Mouse (Mus musculus) MN1 (cell line): ENCODE measurements around the gene Tomm40.

Experiments
- DNase-seq: peaks from one replicate; pipeline ENCODE4 v3.0.0-alpha.2; 2016; ENCODE audit warnings: low spot score

Gene Tomm40

DNA sequence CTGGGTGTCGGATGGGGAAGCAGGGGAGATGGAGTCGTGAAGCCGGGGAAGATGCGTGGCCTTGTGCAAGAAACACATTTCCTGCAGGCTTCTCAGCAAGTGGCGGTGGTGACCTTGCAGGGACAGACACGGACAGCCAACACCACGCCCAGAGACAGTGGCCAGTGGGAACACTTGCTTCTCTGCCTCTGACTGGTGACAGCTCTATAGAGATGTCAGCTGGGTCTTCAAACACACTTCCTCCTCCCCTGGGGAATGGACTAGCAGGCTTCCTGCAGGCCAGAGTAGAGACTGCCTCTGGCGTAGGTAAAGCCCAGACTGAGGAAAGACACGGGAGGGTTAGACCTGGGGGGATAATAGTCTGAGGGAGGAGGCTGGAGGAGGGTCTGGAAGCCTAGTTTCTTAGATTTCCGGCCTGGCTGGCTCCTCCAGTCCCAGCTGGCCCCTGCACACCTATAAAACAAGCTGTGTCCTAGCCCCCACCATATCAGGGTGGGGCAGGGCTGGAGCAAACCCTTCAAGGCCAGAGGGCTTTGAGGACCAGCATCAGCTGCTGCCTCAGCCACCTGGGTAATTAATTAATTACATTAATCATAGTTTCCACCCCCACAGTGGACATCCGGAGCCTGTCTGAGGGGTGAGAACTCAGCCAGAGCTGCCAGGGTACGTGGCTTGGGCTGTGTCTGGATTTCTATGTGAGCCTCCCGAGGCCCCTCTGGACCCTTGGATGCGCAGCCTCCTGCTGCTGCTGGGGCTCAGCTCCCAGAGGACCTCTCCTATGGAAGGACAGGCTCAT, 29.6 kb upstream of the Tomm40 start:
- DNase-seq, result peak; percentile 24

DNA sequence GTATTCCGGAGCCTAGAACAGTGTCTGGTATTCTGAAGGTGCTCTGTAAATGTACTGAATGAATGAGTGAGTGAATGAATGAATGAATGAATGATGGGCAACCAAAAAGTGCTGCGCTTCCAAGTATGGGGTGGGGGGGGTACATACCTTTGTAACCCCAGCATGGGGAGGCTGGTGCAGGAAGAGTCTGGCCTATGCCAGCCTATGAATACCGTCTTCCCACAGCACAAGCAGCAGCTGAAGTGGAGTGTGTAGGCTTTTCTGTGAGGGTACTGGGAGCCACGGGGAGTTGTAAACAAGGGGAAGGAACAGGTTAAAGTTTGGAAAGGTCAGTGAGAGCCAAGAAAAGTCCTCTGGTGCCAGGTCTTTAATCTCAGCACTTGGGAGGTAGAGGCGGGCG, 28.6 kb upstream of the Tomm40 start:
- no peak for DNase-seq

DNA sequence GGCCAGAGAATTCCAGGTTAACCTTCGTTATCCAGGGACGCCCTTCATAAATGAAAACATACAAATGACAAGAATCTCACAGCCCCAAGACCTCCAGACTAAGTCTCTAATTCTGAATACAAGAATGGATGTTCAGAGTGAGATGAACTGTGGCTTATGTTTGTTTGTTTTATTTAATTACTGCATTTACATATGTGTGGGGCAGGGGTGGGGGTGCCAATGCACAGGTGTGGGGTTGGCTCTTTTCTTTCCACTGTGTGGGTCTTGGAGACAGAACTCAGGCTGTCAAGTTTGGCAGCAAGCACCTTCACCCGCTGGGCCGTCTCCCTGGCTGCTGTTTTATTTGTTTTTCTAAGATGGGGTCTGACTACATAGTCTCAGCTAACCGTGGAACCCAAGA, 27.2 kb upstream of the Tomm40 start:
- DNase-seq, result no peak

DNA sequence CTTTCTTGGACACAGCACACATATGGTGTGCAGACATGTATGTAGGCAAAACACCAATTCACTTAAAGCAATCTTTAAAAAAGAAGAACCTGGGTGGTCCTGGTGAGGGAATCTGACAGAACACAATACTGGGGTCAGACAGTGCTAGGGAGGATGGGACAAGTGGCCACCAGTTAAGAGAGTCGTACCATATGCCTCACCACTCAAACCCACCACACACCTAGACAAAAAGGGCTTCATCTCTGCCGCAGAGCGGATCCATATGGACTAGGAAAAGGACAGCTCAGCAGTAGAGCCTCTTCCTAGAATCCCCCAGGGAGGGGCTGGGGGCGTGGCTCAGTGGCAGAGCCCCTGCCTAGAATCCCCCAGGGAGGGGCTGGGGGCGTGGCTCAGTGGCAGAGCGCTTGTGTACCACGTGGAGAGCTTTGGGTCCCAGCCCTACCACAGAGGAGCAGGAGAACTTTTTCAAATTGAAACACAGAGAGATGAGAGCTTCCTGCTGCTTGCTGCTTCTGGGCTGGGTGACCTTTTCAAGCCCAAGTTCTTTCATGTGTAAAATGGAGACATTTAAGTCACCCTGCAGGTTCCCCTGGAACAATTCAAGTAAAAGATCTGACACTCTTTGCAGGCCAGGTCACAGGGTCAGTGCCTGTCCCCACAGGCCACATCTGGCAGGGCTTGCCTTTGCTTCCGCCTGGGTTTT, 26.2 kb upstream of the Tomm40 start:
- DNase-seq, result no peak

DNA sequence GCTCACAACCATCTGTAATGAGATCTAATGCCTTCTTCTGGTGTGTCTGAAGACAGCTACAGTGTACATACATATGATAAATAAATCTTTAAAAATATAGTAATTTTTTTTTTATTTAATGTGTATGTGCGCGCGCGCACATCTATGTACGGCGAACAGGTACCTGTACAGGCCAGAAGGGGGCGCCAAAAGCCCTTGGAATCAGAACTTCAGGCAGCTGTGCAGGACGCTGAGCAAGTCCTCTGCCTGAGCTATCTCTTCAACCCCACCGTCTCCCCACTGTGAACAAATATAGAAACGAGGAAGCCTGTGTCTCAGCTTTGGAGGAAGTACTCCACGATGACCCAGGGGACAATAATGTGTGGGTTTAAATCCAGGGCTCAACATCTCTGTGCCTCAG, 25.0 kb upstream of the Tomm40 start:
- no peak for DNase-seq

DNA sequence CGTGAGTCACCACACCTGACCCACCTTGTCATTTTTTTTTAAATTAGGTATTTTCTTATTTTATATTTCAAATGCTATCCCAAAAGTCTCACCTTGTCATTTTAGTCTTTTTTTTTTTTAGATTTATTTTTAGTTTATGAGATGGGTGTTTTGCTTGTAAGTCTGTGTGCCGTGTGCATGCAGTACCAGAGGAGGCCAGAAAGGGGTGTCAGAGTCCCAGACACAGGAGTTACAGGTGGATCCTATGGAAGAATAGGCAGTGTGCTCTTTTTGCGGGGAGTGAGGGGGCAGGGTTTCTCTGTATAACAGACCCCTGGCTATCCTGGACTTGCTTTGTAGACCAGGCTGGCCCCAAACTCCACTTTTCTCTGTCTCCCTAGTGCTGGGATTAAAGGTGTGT, 23.5 kb upstream of the Tomm40 start:
- no peak for DNase-seq

DNA sequence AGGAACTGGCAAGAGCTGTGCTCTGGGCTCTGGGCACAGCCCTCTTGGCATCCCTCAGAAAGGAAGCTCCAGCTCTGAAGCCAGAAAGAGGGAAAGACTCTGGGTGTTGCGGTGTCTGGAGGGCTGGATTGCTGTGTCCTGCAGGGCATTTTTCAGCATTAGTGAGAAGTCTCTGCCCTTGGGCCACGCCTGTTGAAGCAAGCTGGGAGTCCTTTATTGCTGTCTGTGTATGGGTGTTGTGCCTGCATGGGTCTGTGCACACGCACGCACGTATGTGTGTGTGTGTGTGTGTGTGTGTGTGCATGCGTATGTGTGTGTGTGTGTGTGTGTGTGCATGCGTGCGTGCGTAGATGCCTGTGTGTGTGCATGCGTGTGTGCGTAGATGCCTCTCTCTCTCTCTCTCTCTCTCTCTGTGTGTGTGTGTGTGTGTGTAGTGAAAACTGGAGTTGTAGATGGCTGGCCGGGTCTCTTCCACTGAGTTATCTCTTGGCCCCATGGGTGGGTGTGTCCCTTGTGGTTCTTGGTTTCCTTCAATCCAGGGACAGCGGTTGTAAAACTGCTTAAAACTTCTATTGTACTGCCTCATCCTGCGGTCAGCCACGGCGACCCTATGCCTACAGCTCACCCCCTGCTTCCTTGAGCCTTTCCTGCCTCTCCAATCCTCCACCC, 21.3 kb upstream of the Tomm40 start:
- DNase-seq, result no peak

DNA sequence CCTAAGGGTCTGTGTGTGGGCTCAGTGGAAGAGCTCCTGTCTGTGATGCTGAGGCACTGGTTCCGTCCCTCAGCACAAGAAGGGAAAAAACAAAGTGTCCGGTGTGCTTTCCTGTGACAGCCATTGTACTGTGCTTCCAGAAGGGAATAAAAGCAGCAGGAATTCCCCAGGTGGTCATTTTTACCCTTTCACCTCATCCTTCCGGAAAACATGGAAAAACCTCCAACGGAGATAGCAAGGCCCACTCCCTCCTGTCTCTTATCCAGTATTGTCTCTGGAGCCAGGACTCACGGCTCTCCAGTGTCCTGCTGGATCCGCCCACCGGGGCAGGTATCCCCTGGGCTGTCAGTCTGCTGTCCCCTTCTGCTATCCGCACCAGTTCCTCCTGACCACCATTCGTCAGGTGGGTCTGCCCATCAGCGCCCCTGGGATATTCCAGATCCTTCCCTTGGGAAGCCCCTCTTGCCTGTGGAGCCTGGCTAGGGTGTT, 19.0 kb upstream of the Tomm40 start:
- DNase-seq, result no peak

DNA sequence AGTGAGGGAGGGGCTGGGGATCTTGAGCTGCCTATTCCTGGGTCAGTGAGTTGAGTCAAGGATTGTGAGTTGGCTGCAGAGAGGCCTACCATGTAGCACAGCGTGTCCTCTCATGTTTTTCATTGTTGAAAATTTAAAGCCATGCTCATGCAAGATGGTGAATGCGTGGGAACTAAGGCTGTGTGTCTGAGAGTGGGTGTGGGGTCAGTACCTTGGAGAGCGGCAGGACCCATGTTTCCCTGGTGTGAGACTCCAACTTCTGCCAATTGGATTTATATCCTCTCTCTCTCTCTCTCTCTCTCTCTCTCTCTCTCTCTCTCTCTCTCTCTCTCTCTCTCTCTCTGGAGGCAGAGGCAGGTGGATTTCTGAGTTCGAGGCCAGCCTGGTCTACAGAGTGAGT, 11.3 kb upstream of the Tomm40 start:
- no peak for DNase-seq

DNA sequence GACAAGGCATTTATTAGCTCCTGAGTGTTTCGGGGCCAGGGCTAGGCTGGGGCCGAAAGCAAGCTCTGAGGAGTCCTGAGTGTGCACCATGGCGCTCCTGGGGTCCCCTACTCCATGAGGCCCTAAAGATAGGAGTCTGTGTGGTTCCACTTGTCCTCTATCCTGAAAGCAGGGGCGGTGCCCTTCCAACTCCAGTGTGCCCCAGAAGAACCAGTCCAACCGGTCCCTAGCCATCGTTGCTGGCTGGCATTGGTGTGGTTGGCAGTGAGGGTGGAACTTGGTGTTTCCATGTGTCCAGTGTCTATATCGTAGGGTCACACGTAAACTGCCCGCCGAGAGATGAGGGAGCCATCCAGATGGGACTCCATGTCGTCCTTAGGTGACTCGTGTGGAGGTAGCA, 8.9 kb upstream of the Tomm40 start:
- no peak for DNase-seq

DNA sequence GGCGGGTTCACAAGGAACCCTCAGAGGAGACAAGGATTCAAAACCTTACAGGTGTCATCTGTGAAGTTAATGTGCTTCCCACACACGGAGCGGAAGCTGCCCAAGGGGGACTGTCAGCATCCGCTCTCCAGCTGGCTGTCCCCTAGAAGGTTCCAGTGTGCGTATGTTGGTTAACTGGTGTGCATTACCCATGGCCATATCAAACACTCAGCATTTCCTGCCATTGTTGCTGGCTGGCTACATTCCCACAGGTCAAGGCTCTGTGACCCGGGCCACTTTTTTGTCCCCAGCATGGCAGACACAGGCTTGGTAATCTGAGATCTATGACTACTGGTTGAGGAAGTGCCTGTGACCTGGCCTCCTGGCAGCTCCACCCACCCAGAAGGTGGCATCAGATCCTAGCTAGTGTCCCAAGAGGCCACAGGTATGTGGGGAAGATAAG, 7.5 kb upstream of the Tomm40 start:
- no peak for DNase-seq

DNA sequence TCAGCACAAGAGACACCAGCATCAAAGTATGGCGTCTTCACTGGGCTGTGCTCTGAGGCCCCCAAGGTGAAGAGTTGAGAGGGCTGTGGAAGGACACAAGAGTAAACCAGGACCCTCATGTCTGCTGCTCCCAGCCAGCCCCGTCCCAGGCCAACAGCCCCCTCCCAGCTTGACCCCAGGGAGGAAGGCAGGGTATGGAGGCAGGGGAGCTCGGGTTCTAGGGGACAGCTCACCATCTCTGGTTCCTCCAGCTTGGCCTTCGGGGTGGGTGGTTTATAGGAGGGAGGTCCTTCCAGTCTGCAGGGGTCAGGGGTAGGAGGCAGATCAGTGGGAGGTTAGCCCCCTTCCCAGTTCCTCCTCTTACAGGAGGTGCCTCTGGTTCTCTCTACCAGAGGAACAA, 4.0 kb upstream of the Tomm40 start:
- no peak for DNase-seq

DNA sequence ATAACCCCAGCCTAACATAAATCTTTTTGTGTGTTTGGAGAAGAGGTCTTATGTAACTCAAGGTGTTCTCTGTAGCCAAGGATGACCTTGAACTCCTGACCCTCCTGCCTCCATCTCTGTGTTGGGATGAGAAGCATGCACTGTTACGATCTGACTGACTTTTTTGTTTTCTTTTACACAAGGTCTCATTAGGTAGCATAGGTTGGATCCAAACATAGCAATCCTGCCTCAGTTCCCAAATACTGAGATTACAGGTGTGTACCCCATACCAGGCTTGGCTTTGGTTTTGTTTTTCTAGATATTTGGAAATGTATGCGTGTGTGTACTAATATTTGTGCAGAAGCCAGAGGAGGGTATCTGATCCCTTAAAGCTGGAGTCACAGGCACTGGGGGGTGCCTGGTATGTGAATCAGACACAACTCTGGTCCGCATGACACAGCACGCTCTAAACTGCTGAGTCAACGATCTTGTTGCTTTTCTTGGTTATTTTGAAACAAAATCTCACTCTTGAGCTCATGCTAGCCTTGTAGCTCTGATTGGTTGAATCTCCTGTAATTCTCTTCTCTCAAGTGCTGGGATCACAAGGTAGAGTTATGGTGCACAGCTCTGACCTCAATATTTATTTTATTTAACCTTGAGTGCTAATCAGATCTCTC, 3.2 kb upstream of the Tomm40 start:
- DNase-seq, result no peak

DNA sequence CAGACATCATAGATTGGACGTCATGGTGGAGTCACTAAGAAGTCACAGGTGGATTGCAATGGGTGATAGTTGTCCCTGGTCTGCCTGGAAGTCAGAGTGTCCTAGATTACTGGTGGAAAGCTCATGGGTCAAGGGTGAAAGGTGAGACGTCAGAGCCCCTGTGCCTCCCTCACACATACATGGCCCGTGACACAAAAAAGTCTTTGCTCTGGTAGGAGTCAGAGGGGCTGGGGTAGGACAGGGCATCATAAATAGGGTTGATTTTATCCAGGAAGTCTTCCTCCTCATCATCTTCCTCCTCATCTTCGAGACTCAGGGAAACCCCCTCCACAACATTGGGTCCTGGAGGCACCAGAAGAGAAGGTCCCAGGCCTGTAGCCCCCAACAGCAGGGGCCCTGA, 2.1 kb upstream of the Tomm40 start:
- no peak for DNase-seq

DNA sequence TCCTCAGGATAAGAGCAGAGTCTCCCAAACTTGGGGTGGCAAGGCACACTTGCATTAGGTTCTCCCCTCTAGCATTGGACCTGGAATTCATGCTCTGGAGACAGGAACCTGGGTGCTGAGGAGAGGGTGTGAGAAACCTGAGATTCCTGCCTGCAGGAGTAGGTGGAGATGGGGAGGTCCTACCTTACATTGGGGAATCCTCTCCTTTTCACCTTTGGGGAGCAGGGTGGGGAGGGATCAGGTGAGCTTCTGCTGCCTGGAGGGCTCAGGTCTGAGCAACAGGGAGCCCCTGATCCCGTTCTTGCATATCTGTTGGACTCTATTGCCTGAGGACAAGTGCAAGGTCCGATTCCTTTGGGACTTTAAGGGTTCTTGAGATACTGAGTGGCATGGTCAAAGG, 1.6 kb upstream of the Tomm40 start:
- no peak for DNase-seq

DNA sequence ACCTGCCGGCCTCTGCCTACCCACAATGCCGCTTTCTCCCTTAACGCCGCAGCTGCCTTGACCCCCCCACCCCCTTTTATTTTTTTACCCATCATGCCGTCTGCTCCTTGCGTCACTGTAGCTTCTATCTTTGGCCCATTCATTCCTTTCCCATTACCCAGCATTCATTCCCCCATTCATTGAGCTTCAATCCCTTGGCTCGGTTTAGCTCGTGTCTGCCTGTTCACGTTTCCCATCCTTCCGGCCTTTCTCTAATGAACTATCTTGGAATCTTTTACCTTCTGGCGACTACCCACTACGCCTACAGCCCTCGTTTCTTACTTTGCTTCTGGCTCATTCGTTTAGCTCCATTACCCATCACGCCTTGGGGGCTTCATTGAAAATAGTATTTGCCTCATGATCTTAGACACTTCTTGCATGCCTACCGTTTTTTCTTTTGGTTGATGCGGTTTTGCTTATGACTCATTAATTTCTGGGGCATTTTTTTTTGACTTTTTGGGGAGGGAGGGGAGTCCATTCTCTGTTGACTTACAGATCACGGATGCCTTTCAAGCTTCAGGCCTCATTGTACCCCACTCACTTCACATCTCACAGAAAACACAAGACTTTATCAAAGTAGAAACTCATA, 931 bp upstream of the Tomm40 start:
- no peak for DNase-seq

DNA sequence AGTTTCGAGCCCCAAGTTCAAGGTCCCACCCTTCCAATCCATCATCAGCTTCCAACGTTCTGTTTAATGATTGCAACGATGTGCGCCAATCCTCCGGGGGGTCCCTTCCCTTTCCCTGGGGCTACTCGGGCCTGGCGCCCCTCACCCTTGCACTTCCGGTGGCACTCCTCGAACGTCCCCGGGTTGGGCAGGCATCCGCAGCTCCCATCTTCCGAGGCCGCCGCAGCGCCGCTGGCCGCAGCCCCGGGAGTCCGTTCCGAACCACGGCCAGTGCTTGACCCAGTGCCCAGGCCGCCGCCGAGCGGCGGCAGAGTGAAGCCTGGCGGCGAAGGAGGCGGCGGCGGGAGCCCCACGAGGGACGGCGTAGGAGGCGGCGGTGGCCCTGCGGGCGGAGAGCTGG, 402 bp downstream of the Tomm40 start:
- DNase-seq, result no peak

DNA sequence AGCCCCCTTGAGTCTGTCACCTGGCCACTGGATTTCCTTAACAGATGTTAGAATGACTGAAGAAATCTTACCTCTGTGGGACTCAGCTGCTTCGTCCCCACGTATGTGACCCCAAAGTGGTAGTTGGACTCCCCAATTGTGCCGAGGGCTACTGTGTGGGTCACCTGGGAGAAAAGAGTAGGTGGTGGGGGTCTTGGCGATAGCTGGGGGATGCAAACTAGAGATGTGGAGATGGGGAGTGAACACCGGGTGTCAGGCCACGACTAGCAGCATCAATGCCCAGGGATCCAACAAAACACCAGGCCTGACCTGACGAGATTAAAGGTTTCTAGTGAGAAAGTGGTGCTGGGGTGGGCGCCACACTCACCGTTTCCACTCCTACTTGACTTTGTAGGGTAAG, 1.6 kb downstream of the Tomm40 start:
- no peak for DNase-seq

DNA sequence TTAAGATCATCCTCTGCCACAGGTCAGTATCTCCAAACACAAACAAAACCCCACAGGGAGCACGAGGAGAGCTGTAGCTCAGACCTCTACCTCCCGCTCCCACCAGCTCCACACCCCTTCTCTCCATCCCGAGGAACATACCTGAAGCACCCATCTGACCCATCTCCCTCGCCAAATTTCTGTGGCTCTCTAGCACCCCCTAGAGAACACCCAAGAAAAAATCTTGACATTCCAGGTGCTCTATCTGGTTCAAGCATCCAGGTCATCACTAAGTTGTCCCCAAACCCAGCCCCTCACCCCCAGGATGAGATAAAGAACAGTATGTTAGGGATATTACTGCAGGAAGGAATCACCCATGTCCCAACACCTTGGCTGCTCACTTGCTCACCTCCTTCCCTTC, 2.0 kb downstream of the Tomm40 start:
- DNase-seq, result no peak

DNA sequence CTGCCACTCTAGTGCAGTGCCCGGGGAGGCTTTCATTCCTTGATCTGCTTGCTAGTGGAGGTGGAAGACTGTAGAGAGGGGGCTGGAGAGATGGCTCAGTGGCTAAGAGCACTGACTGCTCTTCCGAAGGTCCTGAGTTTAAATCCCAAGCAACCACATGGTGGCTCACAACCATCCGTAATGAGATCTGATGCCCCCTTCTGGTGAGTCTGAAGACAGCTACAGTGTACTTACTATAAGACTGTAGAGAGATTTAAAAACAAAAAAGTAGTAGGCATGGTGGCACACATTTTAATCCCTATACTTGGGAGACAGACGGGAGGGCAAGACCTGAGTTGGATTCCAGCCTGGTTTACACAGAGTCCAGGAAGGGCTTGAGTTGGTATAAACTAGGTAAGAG, 2.8 kb downstream of the Tomm40 start:
- peak; percentile 9 for DNase-seq

DNA sequence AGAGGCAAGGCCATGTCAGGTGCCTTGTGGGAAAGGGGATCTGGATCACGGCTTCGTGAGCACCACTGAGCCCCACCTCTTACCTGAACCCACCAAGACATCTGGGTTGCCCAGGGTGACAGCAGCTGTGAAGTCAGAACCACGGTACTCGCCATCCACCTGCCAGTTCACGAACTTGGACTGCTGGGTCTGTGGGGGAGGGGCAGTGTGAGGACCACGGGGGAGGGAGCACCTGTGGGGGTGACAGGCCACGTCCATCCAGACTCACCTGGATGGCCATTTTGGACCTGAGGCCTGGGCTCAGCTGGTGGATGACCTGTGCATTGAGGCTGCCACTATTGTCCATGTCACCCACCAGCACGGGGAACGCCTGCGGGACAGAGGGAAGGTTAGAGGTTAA, 4.6 kb downstream of the Tomm40 start:
- no peak for DNase-seq

DNA sequence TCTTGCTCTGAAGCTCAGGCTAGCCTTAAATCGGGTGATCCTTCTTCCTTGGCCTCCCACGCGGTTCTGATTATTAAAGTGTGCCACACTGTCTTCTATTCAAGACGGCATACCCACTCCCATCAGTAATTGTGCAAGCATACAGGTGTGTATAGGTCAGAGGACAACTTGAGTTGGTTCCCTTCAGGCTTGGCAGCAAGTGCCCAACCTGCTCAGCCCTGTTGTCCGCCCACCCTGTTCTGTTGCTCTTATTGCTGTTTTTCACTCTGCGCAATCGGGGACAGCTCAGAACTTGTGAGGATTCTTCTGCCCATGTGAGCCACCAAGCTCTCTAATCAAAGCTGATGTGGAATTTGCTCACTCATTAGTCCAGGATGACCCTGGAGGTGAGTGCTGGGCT, 10.0 kb downstream of the Tomm40 start:
- DNase-seq, result no peak
